Mouse (Mus musculus): ENCODE measurements around the gene Smim5. TPM values are rescaled to one million over a fixed set of nuclear protein-coding genes. Genes with fewer than 3 reads are reported as not detected.
A peak's percentile ranks its signal among the peaks of the same experiment; 100 is the strongest.

Gene Smim5
- total and polyA plus RNA-seq, 2 experiments from 2014 or later: 0.95 to 2.4 TPM

DNA sequence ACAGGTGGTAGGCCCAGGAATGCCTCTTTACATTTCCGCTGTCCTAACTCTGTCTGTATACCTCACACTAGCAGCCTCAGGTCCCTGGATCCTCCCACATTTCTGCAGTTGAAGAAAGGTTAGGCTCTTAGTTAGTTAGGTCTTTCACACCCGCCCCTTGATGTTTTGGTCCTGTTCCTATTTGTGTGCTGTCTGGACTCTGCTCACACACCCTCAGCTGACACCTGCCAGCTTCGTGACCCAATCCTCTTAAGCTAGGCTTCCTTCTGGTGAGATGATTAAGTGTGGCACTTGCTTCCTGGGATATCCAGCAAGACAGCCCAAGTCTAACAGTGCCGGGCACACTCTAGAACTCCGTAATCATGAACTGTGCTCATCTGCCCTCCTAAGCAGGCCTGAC is 6.8 kb downstream of the Smim5 start:
- ATAC-seq (no peak), DNase-seq (no peak)
- H3K36me3 ChIP-seq (ENCODE audit: insufficient read depth): peaks cover 4% of the 10 kb centered on the region; the same call in 1 of the 2 replicates
- no peak overlapping the region for H3K27ac ChIP-seq (ENCODE audit: low read depth, low read length)
- H3K4me2 ChIP-seq (ENCODE audit: low read depth): no peak overlapping the region
- 93% methylated on average over 5 of the region's 5 CpGs for WGBS
- no peak overlapping the region for H3K4me3 ChIP-seq (ENCODE audit: low read depth, low read length)
- no peaks in the 10 kb centered on the region for H3K27me3 ChIP-seq (ENCODE audit: insufficient read depth, low read length)
- H3K9me3 ChIP-seq (ENCODE audit: low read length): no peaks in the 10 kb centered on the region
- TF ChIP-seq CTCF (IDR thresholded peaks at IDR 0.05; ENCODE audit: low read depth): no peak
- no peaks in the 10 kb centered on the region for H3K4me1 ChIP-seq (ENCODE audit: insufficient read depth)
- H3K9ac ChIP-seq: no peak overlapping the region

DNA sequence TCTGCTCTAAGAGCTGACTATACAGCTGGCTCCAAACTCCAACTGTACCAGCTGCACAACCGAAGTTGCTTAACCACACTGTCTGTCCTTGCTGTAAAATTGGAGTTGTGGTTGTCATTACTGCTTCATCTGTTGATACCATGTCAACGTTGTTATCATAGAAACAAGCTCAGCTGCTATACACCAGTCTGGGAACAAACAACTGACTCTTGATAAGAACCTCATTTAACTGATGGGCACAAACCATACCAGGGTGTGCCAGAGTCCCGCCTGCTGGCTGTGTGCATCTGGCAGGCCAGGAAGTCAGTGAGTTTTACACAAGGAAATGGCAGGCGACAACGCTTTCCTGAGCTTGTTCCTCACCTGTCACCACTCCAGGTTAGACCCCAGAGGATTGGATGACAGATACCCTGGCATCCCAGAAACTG is 11.4 kb downstream of the Smim5 start:
- Histone ChIP-seq H3K27me3 (ENCODE audit: insufficient read depth, low read length) (no peaks in the 10 kb centered on the region), H3K9ac (no peak overlapping the region), H3K4me3 (ENCODE audit: low read depth, low read length) (no peak overlapping the region), H3K4me1 (ENCODE audit: insufficient read depth) (no peaks in the 10 kb centered on the region), H3K4me2 (ENCODE audit: low read depth) (no peak overlapping the region), H3K27ac (ENCODE audit: low read depth, low read length) (no peak overlapping the region), H3K36me3 (ENCODE audit: insufficient read depth) (peaks cover 33% of the 10 kb centered on the region), H3K9me3 (ENCODE audit: low read length) (no peaks in the 10 kb centered on the region)
- no peak for ATAC-seq
- no peak for TF ChIP-seq CTCF (IDR thresholded peaks at IDR 0.05; ENCODE audit: low read depth)
- 94% methylated on average over 5 of the region's 5 CpGs for WGBS
- no peak for DNase-seq

DNA sequence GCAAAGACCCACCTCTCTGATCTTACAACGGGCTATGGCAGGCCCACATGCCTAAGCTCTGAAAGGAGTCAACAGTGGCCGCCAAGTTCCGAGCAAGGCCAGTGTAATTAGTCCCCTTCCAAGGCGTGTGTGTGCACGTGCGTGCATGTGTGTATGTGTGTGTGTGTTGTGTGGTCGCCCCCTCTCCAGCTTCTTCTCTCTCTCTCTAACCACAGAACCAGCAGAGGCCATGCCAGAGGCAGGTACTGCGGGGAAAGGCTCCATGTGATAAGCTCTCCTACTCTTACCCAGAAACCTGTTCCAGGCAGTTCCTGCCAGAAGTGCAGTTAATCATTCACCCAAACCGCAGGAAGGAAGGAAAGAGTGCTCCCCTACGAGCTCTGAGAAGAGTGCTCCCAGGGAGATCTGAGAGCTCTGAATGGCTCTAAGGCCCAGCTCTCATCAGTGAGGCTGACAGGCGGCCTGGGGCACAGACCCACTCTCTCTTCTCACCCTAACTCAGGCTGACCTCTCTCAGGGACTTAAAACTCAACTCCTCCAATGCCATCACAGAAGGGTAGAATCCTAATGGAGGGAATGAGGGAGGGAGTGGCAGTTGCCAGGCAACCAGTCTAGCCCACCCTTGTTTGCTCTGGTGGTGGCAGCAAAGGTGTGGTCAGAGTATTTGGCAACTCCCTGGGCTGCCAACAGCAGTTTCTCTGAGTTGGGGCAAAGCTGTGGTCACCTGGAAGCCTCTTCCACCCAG is 12.0 kb downstream of the Smim5 start, which contains the start of gene Smim6:
Smim6 (plus strand) TSS at position 386 of the 745 bp plus-strand sequence.
- DNase-seq: no peak
- Histone ChIP-seq H3K27ac (ENCODE audit: low read depth, low read length) (no peak within 1 kb of the TSS), H3K4me2 (ENCODE audit: low read depth) (no peak within 1 kb of the TSS), H3K27me3 (ENCODE audit: insufficient read depth, low read length) (no peaks in the 10 kb centered on the region), H3K4me1 (ENCODE audit: insufficient read depth) (no peaks in the 10 kb centered on the region), H3K9ac (no peak within 1 kb of the TSS), H3K4me3 (ENCODE audit: low read depth, low read length) (no peak within 1 kb of the TSS), H3K9me3 (ENCODE audit: low read length) (no peaks in the 10 kb centered on the region), H3K36me3 (ENCODE audit: insufficient read depth) (peaks cover 36% of the 10 kb centered on the region)
- ATAC-seq: no peak
- 89% methylated on average over 11 of the region's 11 CpGs for WGBS
- TF ChIP-seq CTCF (IDR thresholded peaks at IDR 0.05; ENCODE audit: low read depth): no peak

DNA sequence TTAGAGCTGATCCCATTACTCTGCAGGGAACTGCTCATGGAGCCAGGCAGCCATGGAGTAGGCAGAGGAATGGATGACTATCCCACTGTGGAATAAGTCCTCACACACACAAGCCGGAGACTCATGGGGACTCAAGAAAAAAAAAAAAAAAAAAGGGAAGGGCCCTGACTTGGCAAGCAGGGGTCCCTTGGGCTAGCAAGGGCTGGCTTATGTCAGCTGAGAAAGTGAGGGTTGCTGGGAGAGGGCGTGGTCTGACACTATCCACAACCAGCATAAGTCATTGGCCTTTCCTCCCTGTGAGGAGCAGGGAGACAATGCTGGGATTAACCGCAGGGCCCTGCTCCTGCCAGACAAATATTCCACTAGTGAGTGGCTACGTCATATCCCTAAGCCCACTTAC is 16.8 kb downstream of the Smim5 start:
- ATAC-seq (no peak), DNase-seq (no peak)
- Histone ChIP-seq H3K9ac (no peak overlapping the region), H3K4me3 (ENCODE audit: low read depth, low read length) (no peak overlapping the region), H3K27me3 (ENCODE audit: insufficient read depth, low read length) (no peaks in the 10 kb centered on the region), H3K4me2 (ENCODE audit: low read depth) (no peak overlapping the region), H3K36me3 (ENCODE audit: insufficient read depth) (peaks cover 38% of the 10 kb centered on the region), H3K9me3 (ENCODE audit: low read length) (no peaks in the 10 kb centered on the region), H3K27ac (ENCODE audit: low read depth, low read length) (no peak overlapping the region), H3K4me1 (ENCODE audit: insufficient read depth) (no peaks in the 10 kb centered on the region)
- no peak for TF ChIP-seq CTCF (IDR thresholded peaks at IDR 0.05; ENCODE audit: low read depth)
- 88% methylated on average over 4 of the region's 4 CpGs for WGBS

DNA sequence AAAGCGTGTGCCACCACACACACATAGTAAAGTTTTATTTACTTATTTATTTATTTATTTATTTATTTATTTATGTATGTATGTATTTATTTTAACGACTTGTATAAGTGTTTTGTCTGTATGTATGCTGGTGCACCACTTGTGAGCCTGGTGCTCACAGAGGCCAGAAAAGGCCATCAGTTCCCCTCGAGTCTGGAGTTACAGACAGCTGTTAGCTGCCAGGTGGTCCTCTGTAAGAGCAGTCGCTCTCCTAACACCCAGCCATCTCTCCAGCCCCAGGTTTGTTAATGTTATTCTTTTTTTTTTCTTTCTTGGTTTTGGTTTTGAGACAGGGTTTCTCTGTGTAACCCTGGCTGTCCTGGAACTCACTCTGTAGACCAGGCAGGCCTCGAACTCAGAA is 18.9 kb downstream of the Smim5 start:
- Histone ChIP-seq H3K9ac (no peak overlapping the region), H3K36me3 (ENCODE audit: insufficient read depth) (peaks cover 39% of the 10 kb centered on the region), H3K4me1 (ENCODE audit: insufficient read depth) (no peaks in the 10 kb centered on the region), H3K4me3 (ENCODE audit: low read depth, low read length) (no peak overlapping the region), H3K4me2 (ENCODE audit: low read depth) (no peak overlapping the region), H3K9me3 (ENCODE audit: low read length) (no peaks in the 10 kb centered on the region), H3K27ac (ENCODE audit: low read depth, low read length) (no peak overlapping the region), H3K27me3 (ENCODE audit: insufficient read depth, low read length) (no peaks in the 10 kb centered on the region)
- no peak for TF ChIP-seq CTCF (IDR thresholded peaks at IDR 0.05; ENCODE audit: low read depth)
- ATAC-seq (no peak), DNase-seq (no peak)
- 87% methylated on average over 5 of the region's 5 CpGs for WGBS

DNA sequence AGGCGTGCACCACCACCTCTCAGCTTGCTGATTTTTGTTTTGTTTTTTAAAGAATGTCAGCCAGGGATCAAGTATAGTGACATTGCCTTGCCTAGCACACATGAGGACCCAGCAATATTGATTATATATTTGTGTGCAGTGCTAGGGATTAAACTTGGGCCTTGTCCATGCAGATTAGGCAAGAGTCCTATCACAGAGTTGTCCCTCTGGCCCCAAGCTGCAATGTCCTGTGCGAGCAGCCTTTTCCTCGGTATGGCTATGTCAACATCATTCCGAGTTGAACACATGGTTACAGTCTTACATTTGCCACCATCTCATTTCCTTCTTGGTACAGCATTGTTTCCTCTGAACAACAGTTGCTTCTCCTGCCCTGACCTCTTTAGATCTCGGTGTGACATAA is 19.3 kb downstream of the Smim5 start:
- ATAC-seq (no peak), DNase-seq (no peak)
- Histone ChIP-seq H3K4me2 (ENCODE audit: low read depth) (no peak overlapping the region), H3K27ac (ENCODE audit: low read depth, low read length) (no peak overlapping the region), H3K4me3 (ENCODE audit: low read depth, low read length) (no peak overlapping the region), H3K36me3 (ENCODE audit: insufficient read depth) (peaks cover 41% of the 10 kb centered on the region), H3K4me1 (ENCODE audit: insufficient read depth) (no peaks in the 10 kb centered on the region), H3K27me3 (ENCODE audit: insufficient read depth, low read length) (no peaks in the 10 kb centered on the region), H3K9me3 (ENCODE audit: low read length) (no peaks in the 10 kb centered on the region), H3K9ac (no peak overlapping the region)
- 94% methylated on average over 5 of the region's 5 CpGs for WGBS
- no peak for TF ChIP-seq CTCF (IDR thresholded peaks at IDR 0.05; ENCODE audit: low read depth)

DNA sequence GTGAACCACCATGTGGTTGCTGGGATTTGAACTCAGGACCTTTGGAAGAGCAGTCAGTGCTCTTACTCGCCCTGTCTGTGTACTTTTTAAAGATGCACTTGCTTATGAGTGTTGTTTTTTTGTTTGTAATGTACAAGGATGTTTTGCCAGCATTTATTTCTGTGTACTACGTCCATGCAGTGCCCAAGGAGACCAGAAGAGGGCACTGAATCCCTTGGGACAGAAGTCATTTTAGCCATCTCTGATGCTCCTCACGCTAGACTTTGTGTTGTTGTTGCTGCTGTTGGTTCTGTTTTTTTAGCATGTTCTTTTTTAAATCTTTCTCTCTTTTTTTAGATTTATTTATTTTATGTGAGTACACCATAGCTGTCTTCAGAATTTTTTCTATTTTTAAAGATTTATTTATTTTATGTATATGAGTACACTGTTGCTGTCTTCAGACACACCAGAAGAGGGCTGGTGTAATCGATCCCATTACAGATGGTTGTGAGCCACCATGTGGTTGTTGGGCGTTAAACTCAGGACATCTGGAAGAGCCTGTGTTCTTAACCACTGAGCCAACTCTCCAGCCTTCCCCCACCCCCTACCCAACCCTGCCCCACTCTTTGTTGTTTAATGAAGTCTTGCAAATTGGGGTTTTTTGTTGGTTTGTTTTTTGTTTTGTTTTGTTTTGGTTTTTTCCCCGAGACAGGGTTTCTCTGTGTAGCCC is 20.5 kb downstream of the Smim5 start:
- peak; percentile 38; the same call in 1 of the 2 replicates for ATAC-seq
- peak; percentile 66 for TF ChIP-seq CTCF (IDR thresholded peaks at IDR 0.05; ENCODE audit: low read depth)
- H3K9ac ChIP-seq: no peak overlapping the region
- peaks cover 42% of the 10 kb centered on the region for H3K36me3 ChIP-seq (ENCODE audit: insufficient read depth)
- H3K4me2 ChIP-seq (ENCODE audit: low read depth): no peak overlapping the region
- WGBS: 36% methylated on average over 6 of the region's 6 CpGs
- H3K27me3 ChIP-seq (ENCODE audit: insufficient read depth, low read length): no peaks in the 10 kb centered on the region
- no peak overlapping the region for H3K27ac ChIP-seq (ENCODE audit: low read depth, low read length)
- H3K4me1 ChIP-seq (ENCODE audit: insufficient read depth): no peaks in the 10 kb centered on the region
- peak; percentile 45 for DNase-seq
- H3K4me3 ChIP-seq (ENCODE audit: low read depth, low read length): no peak overlapping the region
- H3K9me3 ChIP-seq (ENCODE audit: low read length): no peaks in the 10 kb centered on the region
